Mouse (Mus musculus) olfactory bulb, adult 2 months (tissue): ENCODE results near the gene 1600002K03Rik.

Experiments used
- CTCF ChIP-seq: fragments of 200-500 bp; IDR thresholded peaks from 2 replicates; pipeline ENCODE4 v1.5.1; 2012; ENCODE audit warnings: low read depth, mild to moderate bottlenecking, low read length, moderate library complexity; ENCODE audit not compliant: insufficient read depth
- POLR2A ChIP-seq: fragments of 200-500 bp; IDR thresholded peaks from 2 replicates; pipeline ENCODE4 v1.6.1; 2012; ENCODE audit warnings: mild to moderate bottlenecking, low read depth, low read length, moderate library complexity; ENCODE audit not compliant: insufficient read depth

DNA sequence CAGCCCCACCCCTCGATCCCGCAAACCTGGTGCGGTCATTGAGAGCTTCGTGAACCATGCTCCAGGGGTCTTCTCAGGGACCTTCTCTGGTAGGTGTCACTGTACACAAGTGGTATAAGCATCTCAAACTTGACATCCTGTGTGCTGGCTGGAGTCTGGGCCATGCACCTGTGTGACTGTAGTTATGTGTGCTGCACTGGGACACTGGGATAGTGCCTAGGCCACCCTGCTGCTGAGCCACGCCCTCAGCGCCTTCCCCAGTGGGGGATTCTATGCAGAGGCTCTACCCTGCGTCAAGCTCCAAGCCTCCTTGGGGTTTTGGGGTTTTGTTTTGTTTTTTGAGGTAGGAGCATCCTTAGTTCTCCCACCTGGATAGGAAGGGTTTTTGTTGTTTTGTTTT is 18.4 kb upstream of the 1600002K03Rik start:
- no peak for TF ChIP-seq CTCF
- TF ChIP-seq POLR2A: no peak
